Mouse (Mus musculus): ENCODE measurements at regions not wholly inside any gene's neighbourhood (a gene's known extent, or its start where the extent isn't known, plus 50 kb on each side); places are given as distances from the start of the nearest gene placed in this dataset.
A peak's percentile ranks its signal among the peaks of the same experiment; 100 is the strongest.

GRCm38 (mm10) chr13:84055576-84055975, 166.5 kb upstream of the Tmem161b start:
- Histone ChIP-seq H3K4me3 (no peak overlapping the region), H3K27ac (no peak overlapping the region)
- no peak for TF ChIP-seq CTCF (IDR thresholded peaks at IDR 0.05)
- DNase-seq (ENCODE audit: extremely low spot score in 1 of 2, low spot score in 2 of 2): no peak
- intact Hi-C loops (cut with DNase I): loop anchor here (5.0 kb wide), 1 partner anchor 328 kb away; no protein-coding TSS in a partner anchor

- no peak for TF ChIP-seq CTCF (IDR thresholded peaks at IDR 0.05)
- no peak for DNase-seq (ENCODE audit: extremely low spot score in 1 of 2, low spot score in 2 of 2)
- peak overlapping the region; percentile 16; the same call in 1 of the 2 replicates for H3K27ac ChIP-seq
- H3K4me3 ChIP-seq: no peak overlapping the region
- intact Hi-C loops (cut with DNase I): loop anchor here (5.0 kb wide), 1 partner anchor 329 kb away; no protein-coding TSS in a partner anchor
Observed at GRCm38 (mm10) chr13:84056451-84056850, 165.6 kb upstream of the Tmem161b start.

- no peak for DNase-seq (ENCODE audit: extremely low spot score in 1 of 2, low spot score in 2 of 2)
- peak overlapping the region; percentile 16 for H3K27ac ChIP-seq
- intact Hi-C loops (cut with DNase I): loop anchor here (5.0 kb wide), 1 partner anchor 330 kb away; no protein-coding TSS in a partner anchor
- no peak overlapping the region for H3K4me3 ChIP-seq
- no peak for TF ChIP-seq CTCF (IDR thresholded peaks at IDR 0.05)
Observed at GRCm38 (mm10) chr13:84056998-84057397, 165.1 kb upstream of the Tmem161b start.

- no peak for TF ChIP-seq CTCF (IDR thresholded peaks at IDR 0.05)
- H3K27ac ChIP-seq: peak overlapping the region; percentile 91; the same call in 1 of the 2 replicates
- DNase-seq (ENCODE audit: extremely low spot score in 1 of 2, low spot score in 2 of 2): no peak
- intact Hi-C loops (cut with DNase I): loop anchor here (5.0 kb wide), 1 partner anchor 330 kb away; no protein-coding TSS in a partner anchor
- no peak overlapping the region for H3K4me3 ChIP-seq
Observed at GRCm38 (mm10) chr13:84057456-84057855, 164.6 kb upstream of the Tmem161b start.

GRCm38 (mm10) chr13:84058251-84058650, 163.8 kb upstream of the Tmem161b start:
- intact Hi-C loops (cut with DNase I): loop anchor here (2.0 to 5.0 kb wide), 2 partner anchors 69 to 331 kb away; no protein-coding TSS in a partner anchor
- TF ChIP-seq CTCF (IDR thresholded peaks at IDR 0.05): no peak
- Histone ChIP-seq H3K4me3 (peak overlapping the region; percentile 34; the same call in 1 of the 2 replicates), H3K27ac (peak overlapping the region; percentile 91)
- DNase-seq (ENCODE audit: extremely low spot score in 1 of 2, low spot score in 2 of 2): no peak

GRCm38 (mm10) chr13:84059031-84059651, 163.0 kb upstream of the Tmem161b start:
- H3K27ac ChIP-seq: peak overlapping the region; percentile 91
- peak overlapping the region; percentile 34 for H3K4me3 ChIP-seq
- intact Hi-C loops (cut with DNase I): loop anchor here (2.0 to 5.0 kb wide), 2 partner anchors 70 to 332 kb away; no protein-coding TSS in a partner anchor
- DNase-seq (ENCODE audit: extremely low spot score in 1 of 2, low spot score in 2 of 2): peak; percentile 56 to 59
- TF ChIP-seq CTCF (IDR thresholded peaks at IDR 0.05): no peak

GRCm38 (mm10) chr13:84059661-84060452, 162.2 kb upstream of the Tmem161b start:
- intact Hi-C loops (cut with DNase I): loop anchor here (2.0 to 5.0 kb wide), 3 partner anchors 71 to 699 kb away; no protein-coding TSS in a partner anchor
- no peak for DNase-seq (ENCODE audit: extremely low spot score in 1 of 2, low spot score in 2 of 2)
- no peak for TF ChIP-seq CTCF (IDR thresholded peaks at IDR 0.05)
- H3K4me3 ChIP-seq: no peak overlapping the region
- H3K27ac ChIP-seq: peak overlapping the region; percentile 91

- DNase-seq (ENCODE audit: extremely low spot score in 1 of 2, low spot score in 2 of 2): no peak
- intact Hi-C loops (cut with DNase I): loop anchor here (2.0 kb wide), 1 partner anchor 698 kb away; no protein-coding TSS in a partner anchor
- no peak overlapping the region for H3K4me3 ChIP-seq
- peak overlapping the region; percentile 91 for H3K27ac ChIP-seq
- TF ChIP-seq CTCF (IDR thresholded peaks at IDR 0.05): no peak
Observed at GRCm38 (mm10) chr13:84060453-84060834, 161.7 kb upstream of the Tmem161b start.

GRCm38 (mm10) chr13:84060906-84061305, 161.2 kb upstream of the Tmem161b start:
- H3K4me3 ChIP-seq: no peak overlapping the region
- intact Hi-C loops (cut with DNase I): loop anchor here (2.0 kb wide), 1 partner anchor 698 kb away; no protein-coding TSS in a partner anchor

GRCm38 (mm10) chr13:84061820-84062480, 160.1 kb upstream of the Tmem161b start:
- Histone ChIP-seq H3K27ac (peak overlapping the region; percentile 87), H3K4me3 (no peak overlapping the region)
- no peak for TF ChIP-seq CTCF (IDR thresholded peaks at IDR 0.05)
- no peak for DNase-seq (ENCODE audit: extremely low spot score in 1 of 2, low spot score in 2 of 2)
- intact Hi-C loops (cut with DNase I): loop anchor here (1.0 to 2.0 kb wide), 2 partner anchors 283 to 697 kb away; no protein-coding TSS in a partner anchor

More at GRCm38 (mm10) chr13:84060906-84061305, 161.2 kb upstream of the Tmem161b start:
- TF ChIP-seq CTCF (IDR thresholded peaks at IDR 0.05): no peak
- H3K27ac ChIP-seq: peak overlapping the region; percentile 91; the same call in 1 of the 2 replicates
- DNase-seq (ENCODE audit: extremely low spot score in 1 of 2, low spot score in 2 of 2): no peak

- peak overlapping the region; percentile 87 for H3K27ac ChIP-seq
- TF ChIP-seq CTCF (IDR thresholded peaks at IDR 0.05): no peak
- no peak overlapping the region for H3K4me3 ChIP-seq
- intact Hi-C loops (cut with DNase I): loop anchor here (1.0 kb wide), 1 partner anchor 283 kb away; no protein-coding TSS in a partner anchor
- no peak for DNase-seq (ENCODE audit: extremely low spot score in 1 of 2, low spot score in 2 of 2)
Observed at GRCm38 (mm10) chr13:84062616-84063015, 159.5 kb upstream of the Tmem161b start.
